Mouse (Mus musculus) hindbrain, postnatal 0 days (tissue): ENCODE measurements around the gene Nup214. TPM values are rescaled to one million over a fixed set of nuclear protein-coding genes. Genes with fewer than 3 reads are reported as not detected.
A peak's percentile ranks its signal among the peaks of the same experiment; 100 is the strongest.

Experiments
- ATAC-seq: fragments of 200-750 bp; cut with Nextera tagmentation; 2 replicates; pipeline ENCODE4 v1.8.0; 2017; ENCODE audit warnings: mild to moderate bottlenecking, moderate TSS enrichment, moderate library complexity
- DNase-seq: peaks from one replicate; pipeline ENCODE4 v3.0.0-alpha.2; 2015; ENCODE audit warnings: low spot score
- H3K27ac ChIP-seq: fragments of 300-500 bp; sonication (generic); 2 replicates; pipeline ENCODE4 v1.5.1; 2014; ENCODE audit warnings: mild to moderate bottlenecking
- H3K27me3 ChIP-seq: fragments of 300-500 bp; sonication (generic); 2 replicates; pipeline ENCODE4 v1.6.1; 2014; ENCODE audit warnings: low read length, mixed read lengths; ENCODE audit not compliant: insufficient read depth
- H3K36me3 ChIP-seq: fragments of 300-500 bp; sonication (generic); 2 replicates; pipeline ENCODE4 v1.6.1; 2014; ENCODE audit warnings: low read length, mixed read lengths; ENCODE audit not compliant: insufficient read depth
- H3K4me1 ChIP-seq: fragments of 300-500 bp; sonication (generic); 2 replicates; pipeline ENCODE4 v1.6.1; 2014; ENCODE audit warnings: antibody characterized with exemption, low read length, mixed read lengths; ENCODE audit not compliant: insufficient read depth
- H3K4me2 ChIP-seq: fragments of 300-500 bp; sonication (generic); 2 replicates; pipeline ENCODE4 v1.6.1; 2014; ENCODE audit warnings: low read depth, mild to moderate bottlenecking, low read length, moderate library complexity, mixed read lengths
- H3K4me3 ChIP-seq: fragments of 300-500 bp; sonication (generic); 2 replicates; pipeline ENCODE4 v1.5.1; 2014; ENCODE audit warnings: low read length
- H3K9ac ChIP-seq: fragments of 300-500 bp; sonication (generic); replicated peaks from 2 replicates; pipeline ENCODE4 v1.6.1; 2014; ENCODE audit warnings: mild to moderate bottlenecking, low read length, moderate library complexity, mixed read lengths
- H3K9me3 ChIP-seq: fragments of 300-500 bp; sonication (generic); 2 replicates; pipeline ENCODE4 v1.6.1; 2016; ENCODE audit warnings: low read length, mixed read lengths
- CTCF ChIP-seq: IDR thresholded peaks from 2 replicates; pipeline ENCODE4 v1.5.1; 2016; ENCODE audit warnings: antibody characterized with exemption, control low read depth, low read depth
- WGBS: fragments of 180-500 bp; shearing (Covaris S2); extraction: QIAGEN DNeasy Blood & Tissue Kit; methylation state at CpG from one replicate; pipeline ENCODE4 v1.1.7; 2014; 5-methylcytosine and 5-hydroxymethylcytosine counted together
- polyA plus RNA-seq: library from polyadenylated mRNA; unstranded; fragments of >200 nt; fragmentation: Nextera tagmentation; extraction: Ambion mirVana; gene quantifications from 2 replicates; pipeline ENCODE4 v1.2.1, GENCODE M21; 2015
- total RNA-seq: library from RNA; depleted of rRNA; stranded (reverse); fragments of >200 nt; gene quantifications from 2 replicates; pipeline ENCODE4 v1.2.3, GENCODE M21; 2014

Gene Nup214
- total and polyA plus RNA-seq, 2 experiments from 2014 or later: 29.3 to 65.3 TPM

GRCm38 (mm10) chr2:32074404-32074803, 100.2 kb downstream of the Nup214 start:
- Histone ChIP-seq H3K9me3 (no peaks in the 10 kb centered on the region), H3K9ac (no peak overlapping the region), H3K27me3 (no peaks in the 10 kb centered on the region), H3K4me3 (no peak overlapping the region), H3K4me2 (no peak overlapping the region), H3K36me3 (no peaks in the 10 kb centered on the region), H3K27ac (no peak overlapping the region), H3K4me1 (no peaks in the 10 kb centered on the region)
- ATAC-seq (no peak), DNase-seq (peak; percentile 29)
- TF ChIP-seq CTCF: no peak
- WGBS: 56% methylated on average over 8 of the region's 8 CpGs

- DNase-seq (no peak), ATAC-seq (no peak)
- H3K27me3 ChIP-seq: no peaks in the 10 kb centered on the region
- no peaks in the 10 kb centered on the region for H3K9me3 ChIP-seq
- no peak overlapping the region for H3K4me3 ChIP-seq
- H3K27ac ChIP-seq: no peak overlapping the region
- 57% methylated on average over 7 of the region's 7 CpGs for WGBS
- H3K4me2 ChIP-seq: no peak overlapping the region
- no peak overlapping the region for H3K9ac ChIP-seq
- no peaks in the 10 kb centered on the region for H3K4me1 ChIP-seq
- no peaks in the 10 kb centered on the region for H3K36me3 ChIP-seq
- no peak for TF ChIP-seq CTCF
Observed at GRCm38 (mm10) chr2:32075368-32075767, 101.1 kb downstream of the Nup214 start.

- H3K4me3 ChIP-seq: no peak overlapping the region
- peaks cover 3% of the 10 kb centered on the region; the same call in 1 of the 2 replicates for H3K4me1 ChIP-seq
- no peak for TF ChIP-seq CTCF
- DNase-seq (no peak), ATAC-seq (no peak)
- H3K36me3 ChIP-seq: no peaks in the 10 kb centered on the region
- no peaks in the 10 kb centered on the region for H3K9me3 ChIP-seq
- no peak overlapping the region for H3K27ac ChIP-seq
- peaks cover 15% of the 10 kb centered on the region; the same call in 1 of the 2 replicates for H3K27me3 ChIP-seq
- 89% methylated on average over 10 of the region's 10 CpGs for whole genome bisulfite sequencing
- H3K9ac ChIP-seq: no peak overlapping the region
- H3K4me2 ChIP-seq: no peak overlapping the region
Observed at GRCm38 (mm10) chr2:32077744-32078143, 103.5 kb downstream of the Nup214 start.

- peaks cover 17% of the 10 kb centered on the region; the same call in 1 of the 2 replicates for H3K27me3 ChIP-seq
- no peak overlapping the region for H3K9ac ChIP-seq
- H3K4me2 ChIP-seq: no peak overlapping the region
- H3K27ac ChIP-seq: no peak overlapping the region
- WGBS: 65% methylated on average over 8 of the region's 8 CpGs
- no peak for DNase-seq
- no peaks in the 10 kb centered on the region for H3K9me3 ChIP-seq
- no peak overlapping the region for H3K4me3 ChIP-seq
- TF ChIP-seq CTCF: no peak
- ATAC-seq: no peak
- H3K36me3 ChIP-seq: no peaks in the 10 kb centered on the region
- peaks cover 5% of the 10 kb centered on the region; the same call in 1 of the 2 replicates for H3K4me1 ChIP-seq
Observed at GRCm38 (mm10) chr2:32078522-32078921, 104.3 kb downstream of the Nup214 start.

GRCm38 (mm10) chr2:32079191-32079725, 105.0 kb downstream of the Nup214 start:
- Histone ChIP-seq H3K4me2 (no peak overlapping the region), H3K36me3 (no peaks in the 10 kb centered on the region), H3K27ac (no peak overlapping the region), H3K27me3 (peaks cover 17% of the 10 kb centered on the region; the same call in 1 of the 2 replicates), H3K4me3 (no peak overlapping the region), H3K9ac (no peak overlapping the region), H3K9me3 (no peaks in the 10 kb centered on the region), H3K4me1 (peaks cover 12% of the 10 kb centered on the region; the same call in 1 of the 2 replicates)
- DNase-seq (no peak), ATAC-seq (no peak)
- WGBS: 87% methylated on average over 14 of the region's 14 CpGs
- TF ChIP-seq CTCF: no peak

- Histone ChIP-seq H3K36me3 (no peaks in the 10 kb centered on the region), H3K4me2 (no peak overlapping the region), H3K4me1 (peaks cover 12% of the 10 kb centered on the region; the same call in 1 of the 2 replicates), H3K4me3 (no peak overlapping the region), H3K9me3 (no peaks in the 10 kb centered on the region), H3K27me3 (peaks cover 17% of the 10 kb centered on the region; the same call in 1 of the 2 replicates), H3K9ac (no peak overlapping the region), H3K27ac (no peak overlapping the region)
- 87% methylated on average over 3 of the region's 3 CpGs for WGBS
- ATAC-seq (no peak), DNase-seq (no peak)
- TF ChIP-seq CTCF: no peak
Observed at GRCm38 (mm10) chr2:32080681-32081080, 106.4 kb downstream of the Nup214 start.

GRCm38 (mm10) chr2:32081296-32081929, 107.2 kb downstream of the Nup214 start:
- no peak overlapping the region for H3K4me3 ChIP-seq
- DNase-seq (no peak), ATAC-seq (no peak)
- no peaks in the 10 kb centered on the region for H3K9me3 ChIP-seq
- peaks cover 12% of the 10 kb centered on the region; the same call in 1 of the 2 replicates for H3K4me1 ChIP-seq
- peaks cover 17% of the 10 kb centered on the region; the same call in 1 of the 2 replicates for H3K27me3 ChIP-seq
- no peak for TF ChIP-seq CTCF
- WGBS: 83% methylated on average over 14 of the region's 14 CpGs
- no peak overlapping the region for H3K27ac ChIP-seq
- H3K36me3 ChIP-seq: no peaks in the 10 kb centered on the region
- no peak overlapping the region for H3K9ac ChIP-seq
- no peak overlapping the region for H3K4me2 ChIP-seq
